Mouse (Mus musculus): ENCODE data around the gene Gabpb2. TPM values are rescaled to one million over a fixed set of nuclear protein-coding genes. Genes with fewer than 3 reads are reported as not detected.
A peak's percentile ranks its signal among the peaks of the same experiment; 100 is the strongest.

Gabpb2 gene
- polyA plus RNA-seq, 1 experiment from 2014 or later = 15.4 TPM

DNA sequence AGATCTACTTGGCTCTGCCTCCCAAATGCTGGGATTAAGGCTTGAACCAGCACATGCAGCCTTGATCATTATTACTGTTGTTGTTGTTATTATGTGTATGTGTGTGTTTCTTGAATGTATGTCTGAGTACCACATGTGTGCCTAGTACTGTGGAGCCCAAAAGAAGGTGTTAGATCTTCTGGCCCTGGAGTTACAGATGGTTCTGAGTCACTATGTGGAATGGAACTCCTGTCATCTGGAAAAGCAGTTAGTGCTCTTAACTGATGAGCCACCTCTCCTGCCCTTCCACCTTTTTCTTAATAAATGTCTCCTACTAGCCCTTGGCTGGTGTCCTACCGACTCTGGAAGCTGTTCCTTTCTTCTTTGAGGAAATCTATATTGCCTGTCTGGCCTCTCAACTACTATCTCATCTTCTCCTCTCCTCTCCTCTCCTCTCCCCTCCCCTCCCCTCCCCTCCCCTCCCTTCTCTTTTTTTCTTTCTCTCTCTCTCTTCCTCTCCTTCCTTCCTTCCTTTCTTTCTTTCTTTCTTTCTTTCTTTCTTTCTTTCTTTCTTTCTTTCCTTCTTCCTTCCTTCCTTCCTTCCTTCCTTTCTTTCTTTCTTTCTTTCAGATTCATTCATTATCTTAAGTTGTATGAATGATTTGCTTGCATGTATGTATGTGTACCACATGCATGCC lies 30.1 kb upstream of the Gabpb2 start:
- H3K4me3 ChIP-seq (ENCODE audit: low read length) = no peak overlapping the region
- H3K9ac ChIP-seq (ENCODE audit: low read depth, low read length) = no peak overlapping the region
- no peak overlapping the region for H3K4me2 ChIP-seq (replicated peaks; ENCODE audit: low read depth, low read length)
- WGBS = 60% methylated on average over 1 of the region's 1 CpGs
- no peaks in the 10 kb centered on the region for H3K36me3 ChIP-seq (ENCODE audit: control insufficient read depth, insufficient read depth, low read length)
- H3K4me1 ChIP-seq (ENCODE audit: control insufficient read depth, insufficient read depth, low read length) = no peaks in the 10 kb centered on the region
- H3K27ac ChIP-seq (ENCODE audit: low read depth, low read length) = no peak overlapping the region
- no peaks in the 10 kb centered on the region for H3K9me3 ChIP-seq (ENCODE audit: control insufficient read depth, low read length)
- no peak for ATAC-seq (ENCODE audit: low FRiP score, low TSS enrichment)
- no peaks in the 10 kb centered on the region for H3K27me3 ChIP-seq (ENCODE audit: control insufficient read depth, insufficient read depth, low read length)

DNA sequence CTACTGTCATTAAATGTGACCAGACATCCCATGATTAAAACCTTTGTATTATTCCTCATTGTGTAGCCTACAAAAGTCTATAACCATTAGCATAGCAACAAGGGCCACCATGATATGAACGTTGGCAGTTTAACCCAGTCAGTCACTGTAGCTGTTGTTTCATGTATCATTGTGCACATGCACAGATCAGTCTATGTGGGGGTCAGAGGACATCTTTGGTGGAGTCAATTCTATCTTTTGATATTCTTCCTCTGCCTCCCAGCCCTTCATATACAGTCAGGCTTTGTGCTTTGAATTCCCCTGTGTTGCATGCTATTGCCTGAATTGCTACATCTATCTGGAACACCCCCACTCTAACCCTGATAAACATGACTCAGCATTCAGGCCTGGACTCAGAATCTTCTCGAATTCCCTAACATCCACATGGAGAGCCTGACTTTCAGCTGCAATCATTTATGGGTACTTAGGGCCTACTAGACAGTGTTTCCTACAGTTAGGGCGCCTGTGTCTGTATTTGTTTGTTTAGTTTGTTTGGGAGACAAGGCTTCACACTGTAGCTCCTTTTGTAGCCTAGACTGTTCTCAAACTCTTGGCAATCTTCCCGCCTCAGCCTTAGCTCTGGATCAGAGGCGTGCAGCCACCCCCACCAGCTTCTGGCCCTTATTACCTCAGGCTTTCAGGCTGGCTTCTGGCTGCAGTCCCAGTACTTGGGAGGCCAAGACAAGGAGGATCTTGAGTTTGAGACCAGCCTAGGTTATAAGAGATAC lies 28.9 kb upstream of the Gabpb2 start:
- no peaks in the 10 kb centered on the region for H3K27me3 ChIP-seq (ENCODE audit: control insufficient read depth, insufficient read depth, low read length)
- H3K27ac ChIP-seq (ENCODE audit: low read depth, low read length) = no peak overlapping the region
- no peaks in the 10 kb centered on the region for H3K9me3 ChIP-seq (ENCODE audit: control insufficient read depth, low read length)
- no peaks in the 10 kb centered on the region for H3K36me3 ChIP-seq (ENCODE audit: control insufficient read depth, insufficient read depth, low read length)
- H3K4me2 ChIP-seq (replicated peaks; ENCODE audit: low read depth, low read length) = no peak overlapping the region
- no peak for ATAC-seq (ENCODE audit: low FRiP score, low TSS enrichment)
- no peak overlapping the region for H3K4me3 ChIP-seq (ENCODE audit: low read length)
- H3K9ac ChIP-seq (ENCODE audit: low read depth, low read length) = no peak overlapping the region
- H3K4me1 ChIP-seq (ENCODE audit: control insufficient read depth, insufficient read depth, low read length) = no peaks in the 10 kb centered on the region
- WGBS = 85% methylated on average over 5 of the region's 5 CpGs

DNA sequence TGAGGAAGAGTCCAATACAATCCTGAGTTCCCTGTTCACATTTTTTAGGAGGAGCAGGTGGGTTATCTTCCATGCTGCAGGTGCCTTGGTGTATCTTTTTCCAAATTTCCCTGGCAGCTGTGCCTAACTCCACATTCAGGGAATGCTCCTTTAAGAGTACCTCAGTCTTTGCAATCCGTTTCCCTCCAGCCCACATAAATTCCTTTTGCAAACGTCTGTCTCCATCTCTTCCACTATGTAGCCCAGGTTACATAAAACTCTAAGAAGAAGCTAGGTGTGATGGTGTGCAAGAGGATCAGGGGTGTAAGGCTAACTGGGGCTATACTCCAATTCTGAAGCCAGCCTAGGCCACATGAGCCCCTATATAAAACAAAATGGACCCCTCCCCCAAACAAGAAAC lies 25.4 kb upstream of the Gabpb2 start:
- no peak overlapping the region for H3K9ac ChIP-seq (ENCODE audit: low read depth, low read length)
- peaks cover under 1% of the 10 kb centered on the region; the same call in 1 of the 2 replicates for H3K36me3 ChIP-seq (ENCODE audit: control insufficient read depth, insufficient read depth, low read length)
- H3K4me2 ChIP-seq (replicated peaks; ENCODE audit: low read depth, low read length) = no peak overlapping the region
- WGBS = 74% methylated on average over 2 of the region's 2 CpGs
- H3K4me3 ChIP-seq (ENCODE audit: low read length) = no peak overlapping the region
- H3K4me1 ChIP-seq (ENCODE audit: control insufficient read depth, insufficient read depth, low read length) = 0 out of 2 replicates have a peak, but pooled peaks cover 3% of the 10 kb centered on the region
- no peaks in the 10 kb centered on the region for H3K9me3 ChIP-seq (ENCODE audit: control insufficient read depth, low read length)
- no peak overlapping the region for H3K27ac ChIP-seq (ENCODE audit: low read depth, low read length)
- H3K27me3 ChIP-seq (ENCODE audit: control insufficient read depth, insufficient read depth, low read length) = no peaks in the 10 kb centered on the region
- ATAC-seq (ENCODE audit: low FRiP score, low TSS enrichment) = no peak

DNA sequence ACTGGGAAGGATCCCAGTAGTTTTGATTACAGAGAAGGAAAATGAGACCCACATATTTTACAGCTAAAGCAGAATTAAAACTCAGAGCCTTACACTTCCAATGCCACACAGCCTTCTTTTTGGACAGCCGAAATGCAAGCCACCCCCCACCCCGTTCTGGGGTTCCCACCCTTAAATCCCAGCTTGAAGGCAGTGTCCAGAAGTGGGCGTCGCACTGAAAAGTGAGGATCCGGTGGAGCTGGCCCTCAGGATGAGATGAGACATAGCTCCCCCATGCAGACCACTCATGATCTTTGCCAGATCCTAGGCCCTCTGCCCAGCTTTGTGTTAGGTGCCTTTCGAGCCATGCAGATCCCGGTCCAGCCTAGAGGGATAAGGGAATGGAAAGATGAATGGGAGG lies 23.8 kb upstream of the Gabpb2 start, which contains the start of gene Gm128:
TSS of gene Gm128 (minus strand) at position 101 of the 400 bp plus-strand sequence.
- no peaks in the 10 kb centered on the region for H3K9me3 ChIP-seq (ENCODE audit: control insufficient read depth, low read length)
- H3K9ac ChIP-seq (ENCODE audit: low read depth, low read length) = no peak within 1 kb of the TSS
- H3K4me2 ChIP-seq (replicated peaks; ENCODE audit: low read depth, low read length) = peak within 1 kb of the TSS; percentile 23; the same call in 1 of the 2 replicates
- peaks cover 14% of the 10 kb centered on the region; the same call in 1 of the 2 replicates for H3K36me3 ChIP-seq (ENCODE audit: control insufficient read depth, insufficient read depth, low read length)
- no peaks in the 10 kb centered on the region for H3K27me3 ChIP-seq (ENCODE audit: control insufficient read depth, insufficient read depth, low read length)
- H3K4me1 ChIP-seq (ENCODE audit: control insufficient read depth, insufficient read depth, low read length) = 0 out of 2 replicates have a peak, but pooled peaks cover 3% of the 10 kb centered on the region
- ATAC-seq (ENCODE audit: low FRiP score, low TSS enrichment) = no peak
- WGBS = 82% methylated on average over 7 of the region's 7 CpGs
- no peak within 1 kb of the TSS for H3K4me3 ChIP-seq (ENCODE audit: low read length)
- no peak within 1 kb of the TSS for H3K27ac ChIP-seq (ENCODE audit: low read depth, low read length)

DNA sequence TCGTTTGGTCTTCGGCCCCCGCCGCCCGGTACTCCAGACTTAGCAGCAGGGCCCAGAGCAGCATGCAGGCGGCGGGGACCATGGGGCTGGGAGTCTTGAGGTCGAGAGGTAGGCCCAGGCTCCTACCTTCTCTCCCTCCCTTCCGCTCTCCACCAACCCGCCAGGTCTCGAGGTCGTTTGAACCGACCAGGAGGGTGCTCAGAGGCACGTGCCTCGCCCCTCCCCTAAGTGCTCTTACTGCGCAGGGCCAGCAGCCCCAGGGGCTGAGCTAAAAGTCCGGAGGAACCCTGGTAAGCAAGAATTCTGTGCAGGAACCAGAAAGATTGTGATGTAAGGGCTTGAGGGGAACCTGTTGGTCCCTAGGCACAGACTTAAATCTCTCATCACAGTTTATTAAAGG lies 23.2 kb upstream of the Gabpb2 start:
- Histone ChIP-seq H3K4me3 (ENCODE audit: low read length) (no peak overlapping the region), H3K27ac (ENCODE audit: low read depth, low read length) (no peak overlapping the region), H3K4me1 (ENCODE audit: control insufficient read depth, insufficient read depth, low read length) (0 out of 2 replicates have a peak, but pooled peaks cover 3% of the 10 kb centered on the region), H3K9me3 (ENCODE audit: control insufficient read depth, low read length) (no peaks in the 10 kb centered on the region), H3K36me3 (ENCODE audit: control insufficient read depth, insufficient read depth, low read length) (peaks cover 18% of the 10 kb centered on the region), H3K27me3 (ENCODE audit: control insufficient read depth, insufficient read depth, low read length) (no peaks in the 10 kb centered on the region), H3K4me2 (replicated peaks; ENCODE audit: low read depth, low read length) (peak overlapping the region; percentile 23; the same call in 1 of the 2 replicates), H3K9ac (ENCODE audit: low read depth, low read length) (no peak overlapping the region)
- 33% methylated on average over 17 of the region's 17 CpGs for WGBS
- ATAC-seq (ENCODE audit: low FRiP score, low TSS enrichment) = no peak; the same call in 1 of the 2 replicates

DNA sequence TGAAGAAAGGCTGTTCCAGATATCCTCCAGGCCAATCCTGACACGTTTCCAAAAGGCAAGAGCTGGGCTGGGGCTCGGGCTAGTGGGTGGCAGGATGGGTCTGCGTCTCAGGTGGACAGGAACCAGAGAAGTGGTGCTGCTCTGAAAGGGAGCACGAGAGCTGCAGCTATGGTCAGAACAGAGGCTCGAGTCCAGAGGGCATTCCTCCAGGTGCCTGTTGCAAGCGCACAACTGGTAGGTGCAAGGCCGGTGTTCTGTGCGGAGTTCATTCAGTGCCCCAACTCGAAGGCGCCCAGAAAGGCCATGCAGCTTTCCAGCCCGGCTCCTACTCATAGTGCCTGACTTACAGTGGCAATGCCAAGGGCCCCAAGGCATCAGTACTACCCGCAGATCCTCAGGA lies 22.3 kb upstream of the Gabpb2 start:
- ATAC-seq (ENCODE audit: low FRiP score, low TSS enrichment) = no peak
- no peak overlapping the region for H3K9ac ChIP-seq (ENCODE audit: low read depth, low read length)
- no peak overlapping the region for H3K4me3 ChIP-seq (ENCODE audit: low read length)
- H3K4me1 ChIP-seq (ENCODE audit: control insufficient read depth, insufficient read depth, low read length) = 0 out of 2 replicates have a peak, but pooled peaks cover 6% of the 10 kb centered on the region
- H3K27me3 ChIP-seq (ENCODE audit: control insufficient read depth, insufficient read depth, low read length) = no peaks in the 10 kb centered on the region
- 90% methylated on average over 12 of the region's 12 CpGs for WGBS
- no peaks in the 10 kb centered on the region for H3K9me3 ChIP-seq (ENCODE audit: control insufficient read depth, low read length)
- H3K36me3 ChIP-seq (ENCODE audit: control insufficient read depth, insufficient read depth, low read length) = peaks cover 28% of the 10 kb centered on the region
- H3K27ac ChIP-seq (ENCODE audit: low read depth, low read length) = no peak overlapping the region
- H3K4me2 ChIP-seq (replicated peaks; ENCODE audit: low read depth, low read length) = no peak overlapping the region

DNA sequence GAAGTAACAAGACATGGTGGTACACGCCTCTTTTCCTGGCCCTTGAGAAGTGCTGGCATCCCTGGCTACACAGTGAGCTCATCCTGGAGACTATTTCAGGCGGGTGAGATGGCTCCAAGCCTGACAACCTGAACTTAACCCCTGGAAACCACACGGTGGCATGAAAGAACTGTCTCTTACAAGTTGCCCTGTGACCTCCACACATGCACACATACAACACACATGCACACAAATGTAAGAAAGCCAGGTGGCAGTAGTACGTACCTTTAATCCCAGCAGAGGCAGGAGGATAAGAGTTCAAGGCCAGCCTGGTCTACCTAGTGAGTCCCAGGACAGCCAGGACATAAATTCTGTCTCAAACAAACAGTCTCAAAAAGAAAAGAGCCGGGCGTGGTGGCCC lies 21.3 kb upstream of the Gabpb2 start:
- Histone ChIP-seq H3K4me1 (ENCODE audit: control insufficient read depth, insufficient read depth, low read length) (peaks cover 8% of the 10 kb centered on the region; the same call in 1 of the 2 replicates), H3K27me3 (ENCODE audit: control insufficient read depth, insufficient read depth, low read length) (no peaks in the 10 kb centered on the region), H3K27ac (ENCODE audit: low read depth, low read length) (no peak overlapping the region), H3K4me2 (replicated peaks; ENCODE audit: low read depth, low read length) (no peak overlapping the region), H3K4me3 (ENCODE audit: low read length) (no peak overlapping the region), H3K9ac (ENCODE audit: low read depth, low read length) (no peak overlapping the region), H3K36me3 (ENCODE audit: control insufficient read depth, insufficient read depth, low read length) (peaks cover 37% of the 10 kb centered on the region), H3K9me3 (ENCODE audit: control insufficient read depth, low read length) (no peaks in the 10 kb centered on the region)
- WGBS = 89% methylated on average over 6 of the region's 6 CpGs
- no peak for ATAC-seq (ENCODE audit: low FRiP score, low TSS enrichment)

DNA sequence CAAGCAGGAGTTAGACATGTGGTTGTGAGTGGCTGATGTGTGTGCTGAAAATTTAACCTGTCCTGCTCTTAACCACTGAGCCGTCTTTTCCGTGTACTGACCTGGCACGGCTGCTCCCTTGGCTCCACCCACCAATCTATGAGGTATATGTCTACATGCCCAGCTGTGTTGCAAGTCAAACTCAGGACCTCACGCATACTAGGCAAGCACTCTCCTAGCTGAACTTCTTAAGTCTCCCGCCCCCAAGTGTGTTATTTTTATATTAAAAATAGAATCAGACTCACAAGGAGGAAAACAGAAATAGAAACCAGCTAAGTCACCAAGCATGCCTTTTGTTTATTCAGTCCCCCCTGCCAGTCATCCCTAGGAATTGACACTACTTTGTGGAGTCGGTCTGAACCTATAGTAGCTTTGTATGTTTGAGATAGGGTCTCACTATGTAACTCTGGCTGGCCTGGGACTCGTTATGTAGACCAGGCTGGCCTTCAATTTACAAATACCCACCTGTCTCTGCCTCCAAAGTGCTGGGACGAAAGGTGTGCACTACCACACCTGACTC lies 19.9 kb upstream of the Gabpb2 start:
- peaks cover 51% of the 10 kb centered on the region for H3K36me3 ChIP-seq (ENCODE audit: control insufficient read depth, insufficient read depth, low read length)
- no peak for ATAC-seq (ENCODE audit: low FRiP score, low TSS enrichment)
- WGBS = 90% methylated on average over 8 of the region's 8 CpGs
- H3K27me3 ChIP-seq (ENCODE audit: control insufficient read depth, insufficient read depth, low read length) = no peaks in the 10 kb centered on the region
- H3K4me3 ChIP-seq (ENCODE audit: low read length) = no peak overlapping the region
- H3K9me3 ChIP-seq (ENCODE audit: control insufficient read depth, low read length) = no peaks in the 10 kb centered on the region
- no peak overlapping the region for H3K9ac ChIP-seq (ENCODE audit: low read depth, low read length)
- H3K4me1 ChIP-seq (ENCODE audit: control insufficient read depth, insufficient read depth, low read length) = peaks cover 8% of the 10 kb centered on the region; the same call in 1 of the 2 replicates
- no peak overlapping the region for H3K27ac ChIP-seq (ENCODE audit: low read depth, low read length)
- no peak overlapping the region for H3K4me2 ChIP-seq (replicated peaks; ENCODE audit: low read depth, low read length)

Measured in kidney, embryonic 14.5 days (tissue).